Mouse (Mus musculus) hindbrain, embryonic 13.5 days (tissue): ENCODE results near the gene Lonp2. TPM values are rescaled to one million over a fixed set of nuclear protein-coding genes. Genes with fewer than 3 reads are reported as not detected.

Experiments used
- ATAC-seq: fragments of 200-750 bp; cut with Nextera tagmentation; 2 replicates; pipeline ENCODE4 v1.8.0; 2017; ENCODE audit warnings: moderate TSS enrichment; ENCODE audit not compliant: low FRiP score
- H3K27ac ChIP-seq: fragments of 300-500 bp; sonication (generic); 2 replicates; pipeline ENCODE4 v1.5.1; 2015; ENCODE audit warnings: inconsistent platforms, mild to moderate bottlenecking, moderate library complexity
- H3K27me3 ChIP-seq: fragments of 300-500 bp; sonication (generic); 2 replicates; pipeline ENCODE4 v1.6.1; 2015; ENCODE audit warnings: mild to moderate bottlenecking, inconsistent platforms
- H3K36me3 ChIP-seq: fragments of 300-500 bp; sonication (generic); 2 replicates; pipeline ENCODE4 v1.6.1; 2015; ENCODE audit warnings: mild to moderate bottlenecking, inconsistent platforms
- H3K4me1 ChIP-seq: fragments of 300-500 bp; sonication (generic); replicated peaks from 2 replicates; pipeline ENCODE4 v1.6.1; 2015; ENCODE audit warnings: inconsistent platforms
- H3K4me2 ChIP-seq: fragments of 300-500 bp; sonication (generic); 2 replicates; pipeline ENCODE4 v1.6.1; 2015; ENCODE audit warnings: inconsistent platforms, mild to moderate bottlenecking, moderate library complexity
- H3K4me3 ChIP-seq: fragments of 300-500 bp; sonication (generic); 2 replicates; pipeline ENCODE4 v1.5.1; 2015; ENCODE audit warnings: mild to moderate bottlenecking, inconsistent platforms
- H3K9ac ChIP-seq: fragments of 300-500 bp; sonication (generic); 2 replicates; pipeline ENCODE4 v1.6.1; 2015; ENCODE audit warnings: mild to moderate bottlenecking, inconsistent platforms
- H3K9me3 ChIP-seq: fragments of 300-500 bp; sonication (generic); 2 replicates; pipeline ENCODE4 v1.6.1; 2016; ENCODE audit warnings: inconsistent platforms
- WGBS: fragments of 180-500 bp; shearing (Covaris S2); methylation state at CpG from one replicate; pipeline ENCODE4 v1.1.7; 2015; 5-methylcytosine and 5-hydroxymethylcytosine counted together
- microRNA-seq: library from miRNA; unstranded; fragments of <30 nt; microRNA quantifications from one replicate; pipeline ENCODE4, GENCODE M21; 2016
- polyA plus RNA-seq: library from polyadenylated mRNA; unstranded; fragments of >200 nt; fragmentation: Nextera tagmentation; extraction: Ambion mirVana; gene quantifications from 2 replicates; pipeline ENCODE4 v1.2.1, GENCODE M21; 2015

Gene Lonp2
- polyA plus RNA-seq, 1 experiment from 2014 or later = 92.4 TPM

DNA sequence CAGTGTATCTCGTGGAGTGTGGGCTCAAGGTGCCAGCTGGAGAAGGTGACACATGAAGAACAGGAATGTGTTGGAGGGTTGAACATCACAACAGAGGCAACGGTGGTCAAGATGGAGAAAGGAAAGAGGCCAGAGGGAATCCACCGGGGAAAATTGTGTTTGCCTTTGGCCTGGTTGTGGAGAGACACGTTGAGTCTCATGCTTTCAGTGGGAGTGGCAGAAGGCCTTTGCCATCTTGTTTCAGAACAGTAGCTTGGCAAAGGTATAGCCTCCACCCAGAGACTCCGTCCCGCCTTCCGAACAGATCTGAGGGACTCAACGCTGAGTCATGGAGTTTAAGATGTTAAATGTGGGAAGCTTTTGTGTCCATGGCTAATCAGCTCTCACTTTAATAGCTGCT lies 141.8 kb downstream of the Lonp2 start:
- H3K9me3 ChIP-seq = no peaks in the 10 kb centered on the region
- H3K4me1 ChIP-seq = no peaks in the 10 kb centered on the region
- no peak overlapping the region for H3K27ac ChIP-seq
- no peaks in the 10 kb centered on the region for H3K27me3 ChIP-seq
- no peak overlapping the region for H3K4me2 ChIP-seq
- no peak overlapping the region for H3K9ac ChIP-seq
- no peaks in the 10 kb centered on the region for H3K36me3 ChIP-seq
- no peak for ATAC-seq
- 95% methylated on average over 8 of the region's 8 CpGs for WGBS
- no peak overlapping the region for H3K4me3 ChIP-seq

DNA sequence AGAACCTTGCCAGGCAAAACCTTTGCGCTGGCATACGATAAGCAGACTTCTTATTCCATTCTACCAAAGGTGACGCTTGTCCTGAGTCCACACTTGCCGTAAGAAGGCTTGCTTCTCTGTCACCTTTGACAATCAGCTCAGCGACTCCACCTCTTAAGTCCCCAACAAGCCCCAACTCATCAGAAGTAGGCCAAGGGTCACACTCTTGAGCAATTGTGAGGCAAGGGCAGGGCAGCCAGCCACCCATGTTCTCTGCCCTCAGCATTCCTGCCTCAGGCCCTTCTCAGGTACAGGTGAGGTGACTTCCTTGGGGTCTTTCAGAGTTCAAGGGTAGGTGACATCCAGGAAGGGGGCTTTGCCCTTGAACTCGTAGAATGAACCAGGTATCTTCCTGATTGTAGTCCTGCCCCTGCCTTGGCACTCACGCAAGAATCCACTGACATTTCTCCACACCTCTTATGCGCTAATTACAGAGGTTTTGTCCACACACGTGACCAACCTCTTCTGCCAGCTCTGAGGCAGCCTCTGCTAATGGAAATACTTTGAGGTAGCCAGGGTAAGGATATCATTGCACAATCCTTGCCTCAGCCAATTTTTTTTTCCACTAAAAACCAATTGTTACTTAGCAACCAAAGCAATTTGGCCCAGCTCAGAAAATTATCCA lies 142.8 kb downstream of the Lonp2 start:
- no peaks in the 10 kb centered on the region for H3K4me1 ChIP-seq
- no peaks in the 10 kb centered on the region for H3K27me3 ChIP-seq
- H3K9me3 ChIP-seq = no peaks in the 10 kb centered on the region
- no peak overlapping the region for H3K4me2 ChIP-seq
- WGBS = 87% methylated on average over 9 of the region's 9 CpGs
- no peak for ATAC-seq
- no peaks in the 10 kb centered on the region for H3K36me3 ChIP-seq
- H3K9ac ChIP-seq = no peak overlapping the region
- H3K27ac ChIP-seq = no peak overlapping the region
- no peak overlapping the region for H3K4me3 ChIP-seq

GRCm38 (mm10) chr8:86768499-86768898 lies 144.7 kb downstream of the Lonp2 start:
- no peaks in the 10 kb centered on the region for H3K36me3 ChIP-seq
- WGBS = 88% methylated on average over 5 of the region's 5 CpGs
- no peak for ATAC-seq

DNA sequence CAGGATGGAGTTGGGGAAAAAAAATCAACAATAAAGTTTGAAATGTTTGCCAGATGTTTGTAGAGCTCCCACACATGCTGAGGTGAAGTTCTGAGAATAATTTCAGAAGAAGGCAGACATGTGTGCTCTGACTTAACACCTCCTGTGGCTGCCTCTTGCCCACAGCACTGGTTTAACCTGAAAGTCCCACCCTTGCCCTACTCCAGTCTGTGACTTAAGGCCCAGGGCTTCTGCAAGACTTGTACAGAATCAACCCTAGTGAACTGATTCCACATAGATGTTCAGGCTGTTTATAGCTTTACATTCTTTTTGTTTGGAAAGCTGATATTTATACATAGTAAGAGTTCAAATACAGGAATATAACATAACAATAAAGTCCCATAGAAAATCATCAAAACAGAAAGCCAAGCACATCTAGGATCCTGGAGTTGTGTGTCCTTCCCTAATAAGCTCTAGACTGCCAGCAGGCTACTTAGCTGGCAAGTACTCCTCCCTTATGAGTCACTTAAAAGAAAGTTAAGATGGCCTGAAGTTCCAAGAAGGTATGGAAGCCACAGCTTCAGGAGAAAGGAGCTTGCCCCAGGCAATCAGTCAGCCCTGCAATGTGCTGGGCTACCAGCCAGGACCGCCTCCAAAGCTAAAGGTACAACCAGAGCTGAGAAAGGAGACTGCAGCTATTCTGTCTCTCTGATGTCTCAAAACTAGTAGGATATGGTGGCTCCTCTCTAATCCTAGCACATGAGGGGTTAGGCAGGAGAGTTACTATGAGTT lies 146.3 kb downstream of the Lonp2 start:
- 90% methylated on average over 1 of the region's 1 CpGs for WGBS
- Histone ChIP-seq H3K4me1 (no peaks in the 10 kb centered on the region), H3K4me2 (no peak overlapping the region), H3K9ac (no peak overlapping the region), H3K36me3 (no peaks in the 10 kb centered on the region), H3K4me3 (no peak overlapping the region), H3K9me3 (no peaks in the 10 kb centered on the region), H3K27me3 (no peaks in the 10 kb centered on the region), H3K27ac (no peak overlapping the region)
- no peak for ATAC-seq

More at GRCm38 (mm10) chr8:86768499-86768898, 144.7 kb downstream of the Lonp2 start:
- Histone ChIP-seq H3K4me3 (no peak overlapping the region), H3K9me3 (no peaks in the 10 kb centered on the region), H3K27ac (no peak overlapping the region), H3K4me2 (no peak overlapping the region), H3K9ac (no peak overlapping the region), H3K27me3 (no peaks in the 10 kb centered on the region), H3K4me1 (no peaks in the 10 kb centered on the region)

Small RNA genes within 50 kb of the gene (microRNA-seq; reads per million reads assigned to microRNA genes)
- gene Gm44348 = not detected

Other genes starting within 250 kb of the Lonp2 start
- 0.08 TPM in 2 replicates for gene Abcc12, start 43.4 kb upstream of the Lonp2 start, polyA plus RNA-seq
- gene Gm10638, start 121.7 kb downstream of the Lonp2 start, polyA plus RNA-seq = 7.5 and 7.8 TPM in 2 replicates
- gene Siah1a, start 121.9 kb downstream of the Lonp2 start, polyA plus RNA-seq = 85.7 and 88.6 TPM in 2 replicates